Mouse (Mus musculus) retina, embryonic 14.5 days (tissue): ENCODE results near the gene Mettl21e.
"Not testable (repeated sequence)": the region's sequence is repeated elsewhere in the genome, so short reads cannot be mapped to it uniquely, and the experiment has no call there.

Experiments
- DNase-seq: peaks from one replicate; pipeline ENCODE4 v3.0.0-alpha.2; 2015; ENCODE audit warnings: low spot score

Mettl21e gene

GRCm38 (mm10) chr1:44218876-44219275 lies at the start of gene Mettl21e:
Gene Mettl21e (minus strand): TSS chr1:44218961.
- DNase-seq: no peak

- not testable (repeated sequence) for DNase-seq
Measured at GRCm38 (mm10) chr1:44240440-44240839, 21.7 kb upstream of the Mettl21e start.

- DNase-seq: no peak
Measured at GRCm38 (mm10) chr1:44239969-44240368, 21.2 kb upstream of the Mettl21e start.

- no peak for DNase-seq
Measured at GRCm38 (mm10) chr1:44237305-44237704, 18.5 kb upstream of the Mettl21e start.

GRCm38 (mm10) chr1:44235311-44235710 lies 16.6 kb upstream of the Mettl21e start:
- DNase-seq: no peak

GRCm38 (mm10) chr1:44234531-44234930 lies 15.8 kb upstream of the Mettl21e start:
- not testable (repeated sequence) for DNase-seq

- peak; percentile 79 for DNase-seq
Measured at GRCm38 (mm10) chr1:44229044-44229443, 10.3 kb upstream of the Mettl21e start.

- DNase-seq: no peak
Measured at GRCm38 (mm10) chr1:44217118-44217517, 1.6 kb downstream of the Mettl21e start.

GRCm38 (mm10) chr1:44216352-44217116 lies 2.2 kb downstream of the Mettl21e start:
- DNase-seq: no peak

- no peak for DNase-seq
Measured at GRCm38 (mm10) chr1:44214443-44214842, 4.3 kb downstream of the Mettl21e start.

- DNase-seq: no peak
Measured at GRCm38 (mm10) chr1:44202876-44203275, 15.9 kb downstream of the Mettl21e start.

- DNase-seq: peak; percentile 19
Measured at GRCm38 (mm10) chr1:44198273-44199171, 20.2 kb downstream of the Mettl21e start.

GRCm38 (mm10) chr1:44186396-44186795 lies 32.4 kb downstream of the Mettl21e start:
- DNase-seq: no peak

GRCm38 (mm10) chr1:44178086-44178485 lies 40.7 kb downstream of the Mettl21e start:
- DNase-seq: no peak

GRCm38 (mm10) chr1:44173903-44174302 lies 44.9 kb downstream of the Mettl21e start:
- no peak for DNase-seq

GRCm38 (mm10) chr1:44172656-44173055 lies 46.1 kb downstream of the Mettl21e start:
- no peak for DNase-seq

- DNase-seq: no peak
Measured at GRCm38 (mm10) chr1:44167859-44168383, 50.8 kb downstream of the Mettl21e start.

- DNase-seq: no peak
Measured at GRCm38 (mm10) chr1:44162389-44162788, 56.4 kb downstream of the Mettl21e start.

GRCm38 (mm10) chr1:44161818-44162217 lies 56.9 kb downstream of the Mettl21e start:
- DNase-seq: no peak

GRCm38 (mm10) chr1:44158317-44158716 lies 60.4 kb downstream of the Mettl21e start:
- no peak for DNase-seq

GRCm38 (mm10) chr1:44155287-44155686 lies 63.5 kb downstream of the Mettl21e start:
- DNase-seq: peak; percentile 31
